Mouse (Mus musculus) ES-Bruce4 (cell line): Measurements from ENCODE around the gene Vamp5. TPM values are rescaled to one million over a fixed set of nuclear protein-coding genes. Genes with fewer than 3 reads are reported as not detected.

ENCODE experiments used
- H3K27ac ChIP-seq: 2 replicates; pipeline ENCODE4 v1.5.1; 2012; ENCODE audit warnings: low read length, inconsistent platforms; ENCODE audit not compliant: insufficient read depth
- H3K27me3 ChIP-seq: 2 replicates; pipeline ENCODE4 v1.6.1; 2012; ENCODE audit warnings: mild to moderate bottlenecking, low read length, inconsistent platforms; ENCODE audit not compliant: control insufficient read depth, poor library complexity, insufficient read depth, severe bottlenecking
- H3K36me3 ChIP-seq: 2 replicates; pipeline ENCODE4 v1.6.1; 2012; ENCODE audit warnings: inconsistent platforms, mild to moderate bottlenecking, low read length, moderate library complexity; ENCODE audit not compliant: control insufficient read depth, poor library complexity, insufficient read depth, severe bottlenecking
- H3K4me1 ChIP-seq: one replicate; pipeline ENCODE4 v1.8.1; 2011; ENCODE audit warnings: low read length; ENCODE audit not compliant: control insufficient read depth, insufficient read depth
- H3K4me3 ChIP-seq: 2 replicates; pipeline ENCODE4 v1.5.1; 2011; ENCODE audit warnings: low read depth, mild to moderate bottlenecking, low read length
- H3K9ac ChIP-seq: 2 replicates; pipeline ENCODE4 v1.6.1; 2012; ENCODE audit warnings: low read depth, mild to moderate bottlenecking, inconsistent platforms; ENCODE audit not compliant: poor library complexity, severe bottlenecking
- H3K9me3 ChIP-seq: replicated peaks from 2 replicates; pipeline ENCODE4 v1.6.1; 2012; ENCODE audit warnings: mild to moderate bottlenecking, low read length, inconsistent platforms; ENCODE audit not compliant: control insufficient read depth, poor library complexity, insufficient read depth, severe bottlenecking
- CTCF ChIP-seq: IDR thresholded peaks from one replicate; pipeline ENCODE4 v1.8.1; 2011; ENCODE audit warnings: low read depth, low read length
- EP300 ChIP-seq: IDR thresholded peaks from 2 replicates; pipeline ENCODE4 v1.6.1; 2011; ENCODE audit warnings: low read depth, low read length; ENCODE audit not compliant: insufficient read depth
- POLR2A ChIP-seq: IDR thresholded peaks from one replicate; pipeline ENCODE4 v1.8.1; 2011; ENCODE audit warnings: low read length; ENCODE audit not compliant: insufficient read depth
- polyA plus RNA-seq: library from polyadenylated mRNA; stranded (reverse); fragments of >200 nt; gene quantifications from 2 replicates; pipeline ENCODE4 v1.2.4, GENCODE M21; 2011; ENCODE audit warnings: low read depth; ENCODE audit not compliant: missing spikeins, insufficient read depth, insufficient read length

Gene Vamp5
- polyA plus RNA-seq, 1 experiment: 2.2 TPM

GRCm38 (mm10) chr6:72419806-72420205 lies 39.5 kb upstream of the Vamp5 start:
- H3K36me3 ChIP-seq: peaks cover 11% of the 10 kb centered on the region

GRCm38 (mm10) chr6:72418279-72418678 lies 38.0 kb upstream of the Vamp5 start:
- peaks cover 2% of the 10 kb centered on the region; the same call in 1 of the 2 replicates for H3K36me3 ChIP-seq

More at GRCm38 (mm10) chr6:72419806-72420205, 39.5 kb upstream of the Vamp5 start:
- no peak overlapping the region for H3K9ac ChIP-seq
- no peak overlapping the region for H3K27ac ChIP-seq
- TF ChIP-seq EP300 (no peak), CTCF (no peak), POLR2A (no peak)
- H3K4me1 ChIP-seq: no peaks in the 10 kb centered on the region
- no peaks in the 10 kb centered on the region; the same call in 1 of the 2 replicates for H3K9me3 ChIP-seq
- H3K27me3 ChIP-seq: no peaks in the 10 kb centered on the region
- no peak overlapping the region for H3K4me3 ChIP-seq

GRCm38 (mm10) chr6:72415964-72416772 lies 35.9 kb upstream of the Vamp5 start:
- H3K4me1 ChIP-seq: no peaks in the 10 kb centered on the region
- H3K9me3 ChIP-seq: no peaks in the 10 kb centered on the region
- H3K27ac ChIP-seq: no peak overlapping the region
- H3K27me3 ChIP-seq: no peaks in the 10 kb centered on the region
- H3K36me3 ChIP-seq: peaks cover 2% of the 10 kb centered on the region; the same call in 1 of the 2 replicates
- no peak overlapping the region for H3K4me3 ChIP-seq
- H3K9ac ChIP-seq: no peak overlapping the region
- TF ChIP-seq POLR2A (no peak), CTCF (no peak), EP300 (no peak)

More at GRCm38 (mm10) chr6:72418279-72418678, 38.0 kb upstream of the Vamp5 start:
- TF ChIP-seq EP300: no peak
- no peak for TF ChIP-seq POLR2A
- no peak for TF ChIP-seq CTCF
- H3K4me1 ChIP-seq: no peaks in the 10 kb centered on the region
- no peak overlapping the region for H3K27ac ChIP-seq
- no peak overlapping the region for H3K4me3 ChIP-seq
- no peak overlapping the region for H3K9ac ChIP-seq
- H3K9me3 ChIP-seq: no peaks in the 10 kb centered on the region
- H3K27me3 ChIP-seq: no peaks in the 10 kb centered on the region

GRCm38 (mm10) chr6:72415181-72415580 lies 34.9 kb upstream of the Vamp5 start:
- no peaks in the 10 kb centered on the region for H3K4me1 ChIP-seq
- peaks cover 2% of the 10 kb centered on the region; the same call in 1 of the 2 replicates for H3K36me3 ChIP-seq
- TF ChIP-seq CTCF: no peak
- no peak for TF ChIP-seq POLR2A
- no peak for TF ChIP-seq EP300
- H3K4me3 ChIP-seq: peak overlapping the region; percentile 47
- H3K27ac ChIP-seq: no peak overlapping the region
- H3K27me3 ChIP-seq: no peaks in the 10 kb centered on the region
- no peaks in the 10 kb centered on the region for H3K9me3 ChIP-seq
- H3K9ac ChIP-seq: peak overlapping the region; percentile 45

GRCm38 (mm10) chr6:72414076-72414756 lies 33.9 kb upstream of the Vamp5 start, which contains the start of gene Ggcx:
Ggcx (plus strand) TSS chr6:72414308.
- Histone ChIP-seq H3K27me3 (no peaks in the 10 kb centered on the region), H3K27ac (no peak within 1 kb of the TSS)
- TF ChIP-seq POLR2A (peak; percentile 94), EP300 (no peak)

GRCm38 (mm10) chr6:72410518-72410917 lies 30.2 kb upstream of the Vamp5 start:
- H3K9me3 ChIP-seq: no peaks in the 10 kb centered on the region
- H3K4me1 ChIP-seq: no peaks in the 10 kb centered on the region
- no peak overlapping the region for H3K27ac ChIP-seq
- no peak overlapping the region for H3K4me3 ChIP-seq
- H3K27me3 ChIP-seq: no peaks in the 10 kb centered on the region
- TF ChIP-seq POLR2A (no peak), EP300 (no peak), CTCF (no peak)
- no peaks in the 10 kb centered on the region for H3K36me3 ChIP-seq
- no peak overlapping the region for H3K9ac ChIP-seq

More at GRCm38 (mm10) chr6:72414076-72414756, 33.9 kb upstream of the Vamp5 start, which contains the start of gene Ggcx:
- Histone ChIP-seq H3K36me3 (0 out of 2 replicates have a peak, but pooled peaks cover 2% of the 10 kb centered on the region), H3K9ac (peak within 1 kb of the TSS; percentile 45), H3K4me3 (peak within 1 kb of the TSS; percentile 87), H3K9me3 (no peaks in the 10 kb centered on the region), H3K4me1 (no peaks in the 10 kb centered on the region)
